Mouse (Mus musculus): ENCODE measurements around the gene Vapa. TPM values are rescaled to one million over a fixed set of nuclear protein-coding genes. Genes with fewer than 3 reads are reported as not detected.
"Not testable (repeated sequence)": the region's sequence is repeated elsewhere in the genome, so short reads cannot be mapped to it uniquely, and the experiment has no call there.

Gene Vapa
- total RNA-seq, 1 experiment from 2014 or later: 98.1 TPM

DNA sequence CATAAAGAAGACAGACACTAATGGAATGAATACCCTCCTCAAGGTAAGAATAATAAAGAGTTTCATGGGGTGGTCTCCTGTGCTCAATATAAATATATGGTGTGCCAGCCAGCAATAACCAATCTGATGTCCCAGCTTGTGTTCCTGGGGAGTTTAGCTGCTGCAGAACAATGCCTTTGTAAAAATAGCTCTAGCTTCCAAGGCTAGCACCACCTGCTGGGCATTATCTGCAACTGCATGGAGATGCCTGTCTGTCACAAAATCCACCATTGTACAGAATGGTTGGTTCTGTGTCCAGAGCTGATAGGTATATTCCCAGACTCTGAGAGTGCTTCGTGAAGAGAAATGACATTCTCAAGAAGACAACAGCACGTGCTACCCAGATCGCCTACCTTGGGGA is 77.2 kb downstream of the Vapa start:
- ATAC-seq (ENCODE audit: extremely low read depth, insufficient number of reproducible peaks, low FRiP score, poor library complexity, severe bottlenecking): 0 out of 2 replicates have a peak, but pooled peaks have one; percentile 36

DNA sequence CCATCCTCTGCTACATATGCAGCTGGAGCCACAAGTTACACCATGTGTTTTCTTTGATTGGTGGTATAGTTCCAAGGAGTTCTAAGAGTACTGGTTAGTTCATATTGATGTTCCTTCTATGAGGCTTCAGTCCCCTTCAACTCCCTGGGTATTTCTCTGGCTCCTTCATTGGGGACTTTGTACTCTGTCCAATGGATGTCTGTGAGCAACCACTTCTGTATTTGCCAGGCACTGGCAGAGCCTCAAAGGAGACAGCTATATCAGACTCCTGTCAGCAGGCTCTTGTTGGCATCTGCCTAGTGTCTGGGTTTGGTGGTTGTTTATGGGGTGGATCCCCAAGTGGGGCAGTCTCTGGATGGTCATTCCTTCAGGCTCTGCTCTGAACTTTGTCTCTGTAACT is 81.0 kb downstream of the Vapa start:
- not testable (repeated sequence) for ATAC-seq (ENCODE audit: extremely low read depth, insufficient number of reproducible peaks, low FRiP score, poor library complexity, severe bottlenecking)

Other genes with a start within 250 kb of the Vapa start
- not detected in 2 replicates for gene Tmem232, start 72.8 kb downstream of the Vapa start, total RNA-seq (2017)
- 0.23 TPM in 1 of 2 replicates, not detected in the other for gene Txndc2, start 28.6 kb upstream of the Vapa start, total RNA-seq (2017)
- 90.1 and 93.1 TPM in 2 replicates for gene Rab31, start 159.2 kb upstream of the Vapa start, total RNA-seq (2017)
- gene Ppp4r1, start 169.0 kb upstream of the Vapa start, total RNA-seq (2017): 111 and 121 TPM in 2 replicates

Measured in neutrophil, adult 5-6 weeks (primary cell).